Mouse (Mus musculus): ENCODE measurements around the gene Phip.

- TF ChIP-seq CTCF (IDR thresholded peaks at IDR 0.05; ENCODE audit: low read depth, low read length) (no peak), GATA2 (IDR thresholded peaks at IDR 0.05; ENCODE audit: borderline replicate concordance, low read depth, low read length) (no peak), TAL1 (conservative IDR thresholded peaks at IDR 0.05; ENCODE audit: low read depth, low read length) (no peak)
Measured at GRCm38 (mm10) chr9:82971433-82971832, 3.9 kb downstream of the Phip start.
